Mouse (Mus musculus): ENCODE measurements around the gene Hoxa7. TPM values are rescaled to one million over a fixed set of nuclear protein-coding genes. Genes with fewer than 3 reads are reported as not detected.

Gene Hoxa7
- 1 to 10 TPM; 4.7 to 5.0 TPM for total RNA-seq (2021)
- long read RNA-seq, experiment 1, partial matches to known transcripts = 0 of 3 reads
- long read RNA-seq, experiment 1, other reads (novel, unspliced or antisense) = 1 of 3 reads
- long read RNA-seq, experiment 2, transcript Hoxa7-201 (2 exons, 2,009 nt) = major isoform, 5 of 6 reads
- long read RNA-seq, experiment 2, partial matches to known transcripts = 0 of 6 reads
- long read RNA-seq, experiment 2, other reads (novel, unspliced or antisense) = 1 of 6 reads

GRCm38 (mm10) chr6:52221337-52221992 is at the start of gene Hoxa7:
Gene Hoxa7 (minus strand): TSS chr6:52221854.
- peak; percentile 94 for DNase-seq (ENCODE audit: low spot score)

DNA sequence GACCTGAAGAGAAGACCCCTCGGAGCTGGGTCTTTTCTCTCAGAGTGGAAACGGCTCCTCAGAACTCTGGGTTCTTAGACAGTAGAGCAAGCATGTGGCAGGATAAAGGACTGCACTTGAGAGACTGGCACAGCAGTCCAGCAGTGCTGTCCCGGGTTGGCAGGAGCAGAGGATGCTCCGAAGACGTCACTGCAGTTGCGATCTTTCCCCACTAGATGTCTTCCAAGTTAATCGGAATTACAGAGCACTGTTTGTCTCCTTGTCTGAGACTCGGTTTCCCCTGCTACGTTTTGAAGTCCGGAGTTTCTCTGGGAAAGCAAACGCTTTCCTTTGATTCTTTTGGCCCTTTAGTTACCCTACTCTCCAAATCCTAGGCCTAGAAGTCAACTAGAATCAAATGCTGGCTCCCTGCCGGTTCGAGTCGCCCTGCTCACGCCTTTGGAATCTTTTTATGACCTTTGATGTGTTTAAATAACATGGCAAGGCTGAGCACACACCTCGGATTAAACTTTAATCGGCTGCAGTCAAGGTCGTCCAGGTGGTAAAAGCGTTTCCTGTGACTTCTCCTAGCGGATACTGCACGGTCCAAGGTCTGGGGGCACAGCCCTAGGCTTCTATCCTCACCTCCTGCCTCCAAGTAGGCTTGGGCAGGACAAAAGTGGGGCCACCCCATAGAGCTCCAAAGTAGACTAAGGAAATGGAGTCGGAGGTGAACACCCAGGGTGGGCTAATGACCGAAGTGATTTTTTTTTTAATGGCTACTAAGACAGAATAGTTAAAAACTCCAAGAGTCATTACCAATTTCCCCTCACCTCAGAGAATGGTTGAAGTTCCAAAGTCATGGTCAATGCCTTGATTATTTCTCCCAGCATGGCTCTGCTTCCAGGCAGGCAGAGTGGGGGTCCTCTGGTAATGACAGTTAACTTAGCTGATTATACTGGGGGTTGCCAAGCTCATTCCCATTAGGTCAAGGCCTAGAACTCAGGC is 49.1 kb upstream of the Hoxa7 start:
- peak; percentile 71 for DNase-seq (ENCODE audit: low spot score)

GRCm38 (mm10) chr6:52268756-52269155 is 47.1 kb upstream of the Hoxa7 start:
- no peak for DNase-seq (ENCODE audit: low spot score)

- no peak for DNase-seq (ENCODE audit: low spot score)
Observed at GRCm38 (mm10) chr6:52268341-52268740, 46.7 kb upstream of the Hoxa7 start.

DNA sequence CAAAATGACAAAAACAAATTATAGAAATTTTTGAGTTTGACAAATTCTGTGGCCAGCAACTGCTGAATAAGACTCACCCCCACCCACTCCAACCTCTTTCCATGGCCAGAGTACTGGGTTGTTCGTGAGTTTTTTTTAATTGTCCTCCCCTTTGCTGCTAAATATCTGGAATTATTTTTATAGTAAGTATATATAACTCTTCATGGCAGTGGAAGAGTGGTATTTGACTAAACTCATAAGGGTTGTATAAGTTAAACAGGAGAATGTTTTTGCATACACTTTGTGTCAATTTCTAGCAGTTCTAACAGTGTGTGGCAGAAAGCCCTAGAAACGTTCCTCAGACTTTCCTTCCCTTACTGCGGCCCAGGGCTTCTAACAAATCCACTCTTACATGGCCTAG is 46.0 kb upstream of the Hoxa7 start:
- DNase-seq (ENCODE audit: low spot score) = no peak

DNA sequence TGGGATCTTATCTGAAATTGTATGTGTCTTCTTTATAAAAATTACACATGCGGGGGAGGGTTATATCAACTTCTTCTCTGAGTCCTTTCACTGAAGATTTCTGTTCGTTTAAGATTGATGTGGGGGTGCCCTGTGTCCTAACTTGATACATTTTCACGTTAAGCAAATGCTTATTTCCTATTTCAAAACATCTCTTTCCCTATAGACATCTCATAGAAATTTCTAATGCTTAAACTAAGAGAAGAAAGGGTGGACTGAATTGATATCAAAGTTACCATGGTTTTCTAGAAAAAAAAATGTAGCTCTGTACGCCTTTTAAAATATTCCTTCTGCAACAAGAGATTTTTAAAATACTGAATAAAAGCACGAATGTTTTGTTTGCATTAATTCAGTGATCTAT is 45.6 kb upstream of the Hoxa7 start:
- DNase-seq (ENCODE audit: low spot score) = no peak

GRCm38 (mm10) chr6:52266666-52266985 is 45.0 kb upstream of the Hoxa7 start:
- no peak for DNase-seq (ENCODE audit: low spot score)

GRCm38 (mm10) chr6:52265913-52266665 is 44.4 kb upstream of the Hoxa7 start:
- no peak for DNase-seq (ENCODE audit: low spot score)

DNA sequence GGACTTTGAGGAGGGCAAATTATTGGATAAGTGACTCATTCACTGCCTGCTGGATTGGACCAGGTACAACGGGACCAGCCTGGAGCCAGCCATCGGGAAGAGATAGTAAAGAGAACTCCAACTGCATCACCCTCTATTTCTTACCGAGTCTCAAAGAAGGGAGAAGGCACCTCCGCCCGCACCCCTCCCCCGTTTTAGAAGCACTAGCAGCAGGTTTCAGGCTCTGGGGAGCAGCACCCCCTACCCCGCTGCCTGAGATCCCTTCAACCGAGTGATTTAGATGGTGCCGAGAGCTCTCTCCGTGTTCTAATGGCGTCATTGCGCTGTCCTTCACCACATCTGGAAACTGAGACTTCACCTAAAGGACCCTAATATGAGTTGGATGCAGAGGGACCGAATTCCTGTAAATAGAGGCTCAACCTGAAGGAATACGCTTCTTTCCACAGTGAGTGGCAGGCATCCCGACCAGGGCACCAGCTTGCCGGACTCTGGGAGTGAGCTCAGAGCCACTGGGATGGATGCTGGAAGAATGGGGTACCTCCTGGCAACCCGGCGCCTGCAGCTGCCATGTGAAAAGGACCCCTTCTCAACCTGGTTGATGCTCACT is 43.8 kb upstream of the Hoxa7 start:
- no peak for DNase-seq (ENCODE audit: low spot score)

- no peak for DNase-seq (ENCODE audit: low spot score)
Observed at GRCm38 (mm10) chr6:52264106-52264790, 42.6 kb upstream of the Hoxa7 start.

DNA sequence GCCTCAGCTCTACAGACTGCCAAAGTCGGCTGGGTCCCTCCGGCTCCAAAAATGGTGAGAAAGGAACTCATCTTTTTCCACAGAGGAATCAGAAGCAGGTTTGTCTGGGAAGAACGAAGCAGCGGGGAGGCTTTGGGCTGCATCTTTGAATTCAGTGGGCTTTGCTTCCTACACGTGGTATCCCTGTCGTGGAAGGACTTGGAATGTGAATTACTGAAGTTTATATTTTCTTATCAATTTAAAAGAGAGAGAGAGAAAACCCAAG is 41.6 kb upstream of the Hoxa7 start:
- DNase-seq (ENCODE audit: low spot score) = no peak

GRCm38 (mm10) chr6:52262463-52263320 is 41.0 kb upstream of the Hoxa7 start:
- no peak for DNase-seq (ENCODE audit: low spot score)

- no peak for DNase-seq (ENCODE audit: low spot score)
Observed at GRCm38 (mm10) chr6:52261751-52262462, 40.3 kb upstream of the Hoxa7 start.

- no peak for DNase-seq (ENCODE audit: low spot score)
Observed at GRCm38 (mm10) chr6:52260654-52261575, 39.3 kb upstream of the Hoxa7 start, which contains the start of gene Hoxa13. Gene Hoxa13 (minus strand): TSS chr6:52260880.

DNA sequence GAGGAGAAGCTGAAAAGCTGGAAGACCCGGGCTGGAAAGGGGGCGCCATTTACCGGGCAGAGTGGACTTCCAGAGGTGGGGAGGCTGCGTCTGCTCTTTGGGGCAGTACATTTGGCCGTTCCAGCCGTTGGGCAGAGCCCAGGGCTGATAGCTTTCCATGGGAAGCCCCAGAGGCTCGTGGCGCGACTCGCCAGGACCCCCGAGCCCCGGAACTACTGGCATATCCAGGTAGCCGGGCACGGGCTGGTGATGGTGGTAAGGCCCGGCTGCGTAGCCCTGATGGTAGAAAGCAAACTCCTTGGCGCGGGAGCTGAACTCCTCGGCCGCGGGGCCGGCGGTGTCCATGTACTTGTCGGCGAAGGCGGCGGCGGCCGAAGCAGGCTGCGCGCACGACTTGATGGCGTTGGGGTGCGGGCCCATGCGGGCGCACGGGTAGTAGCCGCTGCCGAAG is 38.2 kb upstream of the Hoxa7 start:
- no peak for DNase-seq (ENCODE audit: low spot score)

GRCm38 (mm10) chr6:52259081-52259790 is 37.6 kb upstream of the Hoxa7 start:
- DNase-seq (ENCODE audit: low spot score) = no peak

- DNase-seq (ENCODE audit: low spot score) = peak; percentile 86
Observed at GRCm38 (mm10) chr6:52256956-52257355, 35.3 kb upstream of the Hoxa7 start.

Measured in gastrocnemius, adult 18-20 months (tissue).